8 mouse cellular contexts compared by ENCODE assay signal in genomic region chrX:48344643-48345384, GRCm38 (mm10). TPM values are rescaled to one million over a fixed set of nuclear protein-coding genes. Genes with fewer than 3 reads are reported as not detected.
A peak's percentile ranks its signal among the peaks of the same experiment; 100 is the strongest.
DNase-seq lines count a peak whose midpoint lies in the region; ATAC-seq and TF ChIP-seq lines count a peak whose summit lies in the region.

No protein-coding gene starts in this region.

- DNase-seq in A20 (ENCODE audit: low read depth, low spot score) (peak; percentile 24), MN1 (ENCODE audit: low spot score) (no peak)
- peak; percentile 21 for DNase-seq in kidney, postnatal 10 days
- DNase-seq in thymus, adult 2 months = peak; percentile 37

- peak overlapping the region; percentile 72 for H3K9ac ChIP-seq in heart, embryonic 14.5 days (ENCODE audit: low read length)
- H3K9ac ChIP-seq in midbrain, embryonic 12.5 days (replicated peaks) = peak overlapping the region; percentile 63

- TF ChIP-seq CTCF in E14TG2a.4 (conservative IDR thresholded peaks at IDR 0.05; ENCODE audit: low read length) = no peak
- TF ChIP-seq CTCF in cortical plate, adult 2 months (IDR thresholded peaks at IDR 0.05; ENCODE audit: extremely low read depth, insufficient read depth, low read length) = no peak
- TF ChIP-seq CTCF in thymus, adult 2 months (IDR thresholded peaks at IDR 0.05; ENCODE audit: borderline replicate concordance, control insufficient read depth, extremely low read depth, insufficient read depth, low read length, poor library complexity) = no peak

- no peaks in the 10 kb centered on the region for H3K36me3 ChIP-seq in E14TG2a.4 (ENCODE audit: insufficient read depth, low read length)
- no peaks in the 10 kb centered on the region for H3K36me3 ChIP-seq in heart, embryonic 14.5 days (ENCODE audit: control insufficient read depth, insufficient read depth, low read length)
- H3K36me3 ChIP-seq in midbrain, embryonic 12.5 days = no peaks in the 10 kb centered on the region
- H3K36me3 ChIP-seq in thymus, adult 2 months (ENCODE audit: control insufficient read depth, insufficient read depth, low read length) = no peaks in the 10 kb centered on the region

- H3K9me3 ChIP-seq in E14TG2a.4 (ENCODE audit: low read length) = no peaks in the 10 kb centered on the region
- H3K9me3 ChIP-seq in heart, embryonic 14.5 days (ENCODE audit: control insufficient read depth, low read length) = no peaks in the 10 kb centered on the region
- H3K9me3 ChIP-seq in midbrain, embryonic 12.5 days = no peaks in the 10 kb centered on the region

- H3K27me3 ChIP-seq in E14TG2a.4 (ENCODE audit: insufficient read depth, low read length) = peaks cover 65% of the 10 kb centered on the region
- H3K27me3 ChIP-seq in heart, embryonic 14.5 days (ENCODE audit: control insufficient read depth, insufficient read depth, low read length) = 0 out of 2 replicates have a peak, but pooled peaks cover 3% of the 10 kb centered on the region
- no peaks in the 10 kb centered on the region; the same call in none of the 2 replicates for H3K27me3 ChIP-seq in midbrain, embryonic 12.5 days
- H3K27me3 ChIP-seq in thymus, adult 2 months (ENCODE audit: control insufficient read depth, insufficient read depth, low read length) = peaks cover 5% of the 10 kb centered on the region; the same call in 1 of the 2 replicates

- TF ChIP-seq POLR2A in cortical plate, adult 2 months (IDR thresholded peaks at IDR 0.05; ENCODE audit: extremely low read depth, insufficient read depth, low read length) = no peak
- TF ChIP-seq POLR2A in thymus, adult 2 months (IDR thresholded peaks at IDR 0.05; ENCODE audit: control insufficient read depth, extremely low read depth, insufficient read depth, low read length, poor library complexity) = no peak

- ATAC-seq in heart, embryonic 14.5 days (ENCODE audit: insufficient number of reproducible peaks, insufficient read depth, low FRiP score, low read depth) = no peak
- ATAC-seq in midbrain, embryonic 12.5 days (ENCODE audit: low FRiP score, low read depth) = no peak

- WGBS in heart, embryonic 14.5 days = 7% methylated on average over 46 of the region's 61 CpGs
- 21% methylated on average over 33 of the region's 61 CpGs for WGBS in midbrain, embryonic 12.5 days
- 2% methylated on average over 23 of the region's 61 CpGs for WGBS in thymus, adult 2 months

- H3K27ac ChIP-seq in cortical plate, adult 2 months (ENCODE audit: insufficient read depth, low read length) = 0 out of 2 replicates have a peak overlapping the region, but pooled peaks have one; percentile 29
- H3K27ac ChIP-seq in heart, embryonic 14.5 days (replicated peaks in 1 of 2; ENCODE audit: control insufficient read depth in 1 of 2, insufficient read depth in 1 of 2, low read depth in 2 of 2, low read length in 2 of 2) = 0 out of 4 replicates have a peak overlapping the region, but pooled peaks of 1 of the 2 experiments have one; percentile 33
- H3K27ac ChIP-seq in midbrain, embryonic 12.5 days (replicated peaks) = peak overlapping the region; percentile 72
- H3K27ac ChIP-seq in thymus, adult 2 months (ENCODE audit: control insufficient read depth, insufficient read depth, low read length) = no peak overlapping the region

- peak overlapping the region; percentile 84 for H3K4me2 ChIP-seq in heart, embryonic 14.5 days (ENCODE audit: low read length)
- peak overlapping the region; percentile 75 for H3K4me2 ChIP-seq in midbrain, embryonic 12.5 days (replicated peaks)

- H3K4me3 ChIP-seq in E14TG2a.4 (replicated peaks; ENCODE audit: low read length) = peak overlapping the region; percentile 79
- peak overlapping the region; percentile 55 for H3K4me3 ChIP-seq in cortical plate, adult 2 months (ENCODE audit: insufficient read depth, low read length)
- H3K4me3 ChIP-seq in heart, embryonic 14.5 days (ENCODE audit: control insufficient read depth in 1 of 2, insufficient read depth in 1 of 2, low read depth in 1 of 2, low read length in 2 of 2) = peak overlapping the region; percentile 51 to 78
- peak overlapping the region; percentile 60 for H3K4me3 ChIP-seq in midbrain, embryonic 12.5 days
- peak overlapping the region; percentile 78 for H3K4me3 ChIP-seq in thymus, adult 2 months (ENCODE audit: control insufficient read depth, insufficient read depth, low read length)

- H3K4me1 ChIP-seq in E14TG2a.4 (replicated peaks; ENCODE audit: low read depth, low read length) = peaks cover 25% of the 10 kb centered on the region
- no peaks in the 10 kb centered on the region; the same call in 1 of the 2 replicates for H3K4me1 ChIP-seq in cortical plate, adult 2 months (ENCODE audit: control insufficient read depth, insufficient read depth, low read length)
- H3K4me1 ChIP-seq in heart, embryonic 14.5 days (ENCODE audit: control insufficient read depth in 2 of 2, insufficient read depth in 2 of 2, low read length in 2 of 2) = no peaks in the 10 kb centered on the region; a peak in 1 of 4 replicates
- no peaks in the 10 kb centered on the region for H3K4me1 ChIP-seq in midbrain, embryonic 12.5 days
- H3K4me1 ChIP-seq in thymus, adult 2 months (replicated peaks; ENCODE audit: control insufficient read depth, insufficient read depth, low read length) = peaks cover 25% of the 10 kb centered on the region

RNA-seq across cellular contexts. Expression of gene Bcorl1, which starts 3.7 kb away (rescaled TPM):
- polyA plus RNA-seq in cortical plate, adult 2 months (2012; rRNA removed) = 7.7 and 8.4 TPM in 2 replicates
- 4.7 and 5.0 TPM in 2 replicates for polyA plus RNA-seq in heart, embryonic 14.5 days (2014; fragmentation: Nextera tagmentation; extraction: Ambion mirVana)
- 6.7 and 8.3 TPM in 2 replicates for polyA plus RNA-seq in midbrain, embryonic 12.5 days (2016; fragmentation: Nextera tagmentation; extraction: Ambion mirVana)
- polyA plus RNA-seq in thymus, adult 2 months (2012; rRNA removed) = 7.8 TPM in 2 replicates
